Mouse (Mus musculus) embryonic facial prominence, embryonic 12.5 days (tissue): ENCODE measurements around the gene Olfr1046. TPM values are rescaled to one million over a fixed set of nuclear protein-coding genes. Genes with fewer than 3 reads are reported as not detected.
"Not testable (repeated sequence)": the region's sequence is repeated elsewhere in the genome, so short reads cannot be mapped to it uniquely, and the experiment has no call there.

Experiments
- ATAC-seq: fragments of 200-750 bp; cut with Nextera tagmentation; 2 replicates; pipeline ENCODE4 v1.8.0; 2017; ENCODE audit not compliant: insufficient number of reproducible peaks, insufficient read depth, low FRiP score, low TSS enrichment
- H3K27ac ChIP-seq: fragments of 300-500 bp; sonication (generic); 2 replicates; pipeline ENCODE4 v1.5.1; 2016; ENCODE audit warnings: mild to moderate bottlenecking
- H3K27me3 ChIP-seq: fragments of 300-500 bp; sonication (generic); 2 replicates; pipeline ENCODE4 v1.6.1; 2016; ENCODE audit warnings: mild to moderate bottlenecking, moderate library complexity
- H3K36me3 ChIP-seq: fragments of 300-500 bp; sonication (generic); 2 replicates; pipeline ENCODE4 v1.6.1; 2016; ENCODE audit warnings: mild to moderate bottlenecking
- H3K4me1 ChIP-seq: fragments of 300-500 bp; sonication (generic); 2 replicates; pipeline ENCODE4 v1.6.1; 2016
- H3K4me2 ChIP-seq: fragments of 300-500 bp; sonication (generic); replicated peaks from 2 replicates; pipeline ENCODE4 v1.6.1; 2016; ENCODE audit warnings: mild to moderate bottlenecking, moderate library complexity
- H3K4me3 ChIP-seq: fragments of 300-500 bp; sonication (generic); 2 replicates; pipeline ENCODE4 v1.5.1; 2016; ENCODE audit warnings: mild to moderate bottlenecking
- H3K9ac ChIP-seq: fragments of 300-500 bp; sonication (generic); 2 replicates; pipeline ENCODE4 v1.6.1; 2016; ENCODE audit warnings: mild to moderate bottlenecking, moderate library complexity
- H3K9me3 ChIP-seq: fragments of 300-500 bp; sonication (generic); 2 replicates; pipeline ENCODE4 v1.6.1; 2016; ENCODE audit warnings: mild to moderate bottlenecking, moderate library complexity
- WGBS: fragments of 180-500 bp; shearing (Covaris S2); methylation state at CpG from one replicate; pipeline ENCODE4 v1.1.7; 2016; 5-methylcytosine and 5-hydroxymethylcytosine counted together
- polyA plus RNA-seq: library from polyadenylated mRNA; unstranded; fragments of >200 nt; fragmentation: Nextera tagmentation; extraction: Ambion mirVana; gene quantifications from 2 replicates; pipeline ENCODE4 v1.2.1, GENCODE M21; 2016

Olfr1046 gene
- not detected in 2 replicates for polyA plus RNA-seq

DNA sequence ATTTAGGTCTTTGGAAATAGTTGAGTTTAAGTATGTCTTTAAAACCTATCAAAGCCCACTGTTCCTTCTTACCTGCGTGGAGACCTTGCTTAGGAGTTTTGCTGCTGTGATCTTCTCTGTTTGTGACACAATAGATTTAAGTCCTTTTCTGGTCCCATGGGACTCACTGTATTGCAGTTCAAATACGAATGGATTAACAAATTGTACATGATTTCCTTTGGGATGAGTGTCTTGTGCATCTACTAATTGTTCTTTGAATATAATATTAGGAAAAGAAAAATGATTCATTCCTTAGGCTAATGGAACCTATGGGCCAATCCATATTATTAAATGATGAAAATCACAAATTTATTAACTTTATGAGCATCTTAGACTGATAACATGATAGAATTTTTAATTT lies at the start of gene Olfr1046:
Gene Olfr1046, minus strand, starts transcription at position 101 of the 400 bp plus-strand sequence.
- H3K36me3 ChIP-seq = no peaks in the 10 kb centered on the region
- H3K27me3 ChIP-seq = no peaks in the 10 kb centered on the region
- H3K27ac ChIP-seq = no peak within 1 kb of the TSS
- H3K4me2 ChIP-seq = no peak within 1 kb of the TSS
- no peak within 1 kb of the TSS for H3K4me3 ChIP-seq
- WGBS = 75% methylated on average over 2 of the region's 2 CpGs
- no peaks in the 10 kb centered on the region for H3K4me1 ChIP-seq
- no peaks in the 10 kb centered on the region for H3K9me3 ChIP-seq
- H3K9ac ChIP-seq = no peak within 1 kb of the TSS
- no peak for ATAC-seq

DNA sequence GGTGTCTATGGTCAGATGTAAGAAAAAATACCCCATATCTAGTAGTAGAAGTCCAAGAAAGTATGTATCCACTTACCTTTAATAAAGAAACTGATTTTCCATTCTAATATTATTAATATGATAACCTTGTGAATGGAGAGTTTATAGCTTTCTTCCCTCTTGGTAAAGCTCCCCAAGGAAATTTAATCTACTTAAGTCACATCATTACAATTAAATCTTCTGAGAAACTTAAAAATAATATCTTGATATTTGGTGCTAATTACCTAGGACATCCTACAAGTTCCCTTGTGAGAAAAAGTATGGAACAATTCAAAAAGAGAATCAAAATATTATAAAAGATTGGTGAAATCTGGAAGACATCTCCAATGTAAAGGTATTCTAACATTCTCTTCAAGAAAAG lies 39.1 kb upstream of the Olfr1046 start, which contains the start of gene Olfr1049:
Gene Olfr1049, minus strand, starts transcription at position 101 of the 400 bp plus-strand sequence.
- H3K27ac ChIP-seq, H3K9ac ChIP-seq, H3K36me3 ChIP-seq, ATAC-seq, H3K4me1 ChIP-seq, H3K27me3 ChIP-seq, H3K4me2 ChIP-seq, H3K4me3 ChIP-seq, H3K9me3 ChIP-seq: not testable (repeated sequence)

DNA sequence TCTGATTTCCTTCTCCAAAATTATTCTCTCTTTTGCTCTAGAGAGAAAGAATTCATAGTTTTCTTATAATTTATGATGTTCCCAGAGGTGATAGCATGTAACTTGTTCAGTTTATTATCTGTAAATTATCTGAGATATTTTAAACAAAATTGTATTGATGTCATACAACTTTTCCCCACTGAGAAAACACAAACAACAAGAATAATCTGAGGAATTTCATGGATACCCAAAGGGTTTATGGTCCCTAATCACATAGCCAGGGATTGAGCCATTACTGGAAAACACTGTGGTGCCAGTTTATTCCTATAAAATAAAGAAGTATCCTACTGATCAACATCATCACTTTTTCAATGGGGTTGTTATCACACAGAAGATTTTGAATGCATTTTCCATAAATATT lies 21.1 kb upstream of the Olfr1046 start, which contains the start of gene Olfr1048:
Gene Olfr1048, minus strand, starts transcription at position 101 of the 400 bp plus-strand sequence.
- no peaks in the 10 kb centered on the region for H3K36me3 ChIP-seq
- ATAC-seq = no peak
- no peak within 1 kb of the TSS for H3K4me3 ChIP-seq
- no peaks in the 10 kb centered on the region for H3K9me3 ChIP-seq
- H3K9ac ChIP-seq = no peak within 1 kb of the TSS
- no peak within 1 kb of the TSS for H3K4me2 ChIP-seq
- no peaks in the 10 kb centered on the region for H3K27me3 ChIP-seq
- H3K4me1 ChIP-seq = no peaks in the 10 kb centered on the region
- no peak within 1 kb of the TSS for H3K27ac ChIP-seq

DNA sequence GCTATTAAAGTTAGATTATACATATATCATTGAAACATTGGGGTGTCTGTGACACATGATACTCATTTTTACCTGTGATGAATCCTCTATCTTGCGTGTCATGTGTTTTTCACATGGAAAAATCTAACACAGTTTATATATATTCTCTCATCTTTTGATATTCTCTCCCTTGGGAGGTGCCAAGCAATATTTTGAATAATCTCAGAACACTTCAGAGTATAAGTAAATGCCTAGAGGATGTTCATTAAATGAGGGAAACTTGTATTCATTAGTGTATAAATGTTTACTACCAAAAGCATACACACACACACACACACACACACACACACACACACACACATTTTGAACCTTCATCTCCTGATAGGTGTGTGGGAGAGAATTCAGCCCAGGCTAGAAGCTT lies 12.2 kb upstream of the Olfr1046 start, which contains the start of gene Olfr1047:
Gene Olfr1047, minus strand, starts transcription at position 101 of the 400 bp plus-strand sequence.
- Histone ChIP-seq H3K27ac (no peak within 1 kb of the TSS), H3K36me3 (no peaks in the 10 kb centered on the region), H3K9me3 (no peaks in the 10 kb centered on the region), H3K4me1 (no peaks in the 10 kb centered on the region), H3K27me3 (no peaks in the 10 kb centered on the region), H3K9ac (no peak within 1 kb of the TSS), H3K4me3 (no peak within 1 kb of the TSS), H3K4me2 (no peak within 1 kb of the TSS)
- ATAC-seq = no peak
- WGBS = 83% methylated on average over 1 of the region's 1 CpGs

DNA sequence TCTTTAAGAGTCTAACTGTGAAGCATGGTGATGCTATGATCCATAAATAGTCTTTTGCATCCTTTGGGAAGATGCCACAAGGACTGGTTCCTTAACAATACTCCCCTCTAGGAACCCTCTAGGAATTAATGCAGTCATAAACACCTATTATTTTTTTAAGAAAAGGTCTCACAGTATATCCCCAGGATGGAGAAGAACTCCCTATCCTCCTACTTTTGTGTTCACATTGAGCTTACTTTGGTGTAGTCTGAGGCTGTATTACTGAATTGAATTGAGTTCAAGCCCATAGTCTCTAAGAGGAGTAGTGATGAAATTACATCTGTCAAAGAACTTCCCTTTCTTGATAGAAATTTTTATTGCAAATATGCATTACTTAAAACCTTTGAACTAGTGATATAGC lies 16.2 kb downstream of the Olfr1046 start, which contains the start of gene Olfr1045:
Gene Olfr1045, minus strand, starts transcription at position 101 of the 400 bp plus-strand sequence.
- no peak within 1 kb of the TSS for H3K4me2 ChIP-seq
- no peaks in the 10 kb centered on the region for H3K27me3 ChIP-seq
- ATAC-seq = no peak
- H3K36me3 ChIP-seq = no peaks in the 10 kb centered on the region
- H3K27ac ChIP-seq = no peak within 1 kb of the TSS
- no peak within 1 kb of the TSS for H3K9ac ChIP-seq
- no peaks in the 10 kb centered on the region for H3K4me1 ChIP-seq
- no peak within 1 kb of the TSS for H3K4me3 ChIP-seq
- H3K9me3 ChIP-seq = no peaks in the 10 kb centered on the region

DNA sequence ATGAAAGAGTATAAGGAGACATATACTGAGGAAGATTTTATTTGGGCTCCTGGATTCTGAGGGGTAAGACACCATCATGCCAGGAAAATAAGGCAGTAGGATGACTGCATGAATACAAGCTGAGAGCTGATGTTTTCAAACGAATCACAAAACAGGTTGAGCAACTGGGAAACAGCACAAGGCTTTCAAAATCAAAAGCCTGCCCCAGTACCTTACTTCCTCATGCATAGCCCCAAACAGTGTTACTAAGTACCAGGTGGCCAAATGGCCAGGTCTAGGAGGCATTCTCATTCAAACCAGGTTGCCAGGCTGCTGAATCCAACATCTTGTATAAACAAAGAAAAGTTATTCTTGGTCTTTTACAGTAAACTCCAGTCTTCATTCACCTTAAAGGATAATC lies 23.3 kb downstream of the Olfr1046 start:
- Histone ChIP-seq H3K9ac (no peak overlapping the region), H3K4me1 (no peaks in the 10 kb centered on the region), H3K4me3 (no peak overlapping the region), H3K27ac (no peak overlapping the region), H3K4me2 (no peak overlapping the region), H3K9me3 (no peaks in the 10 kb centered on the region), H3K36me3 (no peaks in the 10 kb centered on the region), H3K27me3 (no peaks in the 10 kb centered on the region)
- ATAC-seq = no peak
- WGBS = 50% methylated on average over 1 of the region's 1 CpGs

DNA sequence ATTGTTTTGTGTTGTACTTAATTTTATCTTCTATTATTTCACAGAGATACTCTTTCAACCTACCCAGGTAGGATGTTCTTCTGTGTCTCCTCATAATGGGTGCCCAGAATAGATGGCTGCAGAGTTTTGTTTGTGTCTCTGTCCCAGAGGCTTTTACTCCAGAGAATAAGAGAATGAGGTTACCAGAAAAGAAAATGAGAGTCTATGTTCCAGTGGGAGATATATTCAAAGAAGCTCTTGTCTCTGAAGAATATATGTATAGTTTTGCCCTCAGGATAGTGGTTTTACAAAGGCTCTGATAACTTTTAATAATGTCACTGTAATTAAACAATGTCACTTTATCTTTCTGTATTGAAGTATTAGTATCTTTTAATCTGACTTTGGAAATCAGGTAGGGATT lies 33.5 kb downstream of the Olfr1046 start, which contains the start of gene Olfr52:
Gene Olfr52, minus strand, starts transcription at position 101 of the 400 bp plus-strand sequence.
- Histone ChIP-seq H3K4me1 (no peaks in the 10 kb centered on the region), H3K9ac (no peak within 1 kb of the TSS), H3K27me3 (no peaks in the 10 kb centered on the region), H3K9me3 (no peaks in the 10 kb centered on the region), H3K36me3 (no peaks in the 10 kb centered on the region), H3K27ac (no peak within 1 kb of the TSS), H3K4me2 (no peak within 1 kb of the TSS), H3K4me3 (no peak within 1 kb of the TSS)
- ATAC-seq = no peak

DNA sequence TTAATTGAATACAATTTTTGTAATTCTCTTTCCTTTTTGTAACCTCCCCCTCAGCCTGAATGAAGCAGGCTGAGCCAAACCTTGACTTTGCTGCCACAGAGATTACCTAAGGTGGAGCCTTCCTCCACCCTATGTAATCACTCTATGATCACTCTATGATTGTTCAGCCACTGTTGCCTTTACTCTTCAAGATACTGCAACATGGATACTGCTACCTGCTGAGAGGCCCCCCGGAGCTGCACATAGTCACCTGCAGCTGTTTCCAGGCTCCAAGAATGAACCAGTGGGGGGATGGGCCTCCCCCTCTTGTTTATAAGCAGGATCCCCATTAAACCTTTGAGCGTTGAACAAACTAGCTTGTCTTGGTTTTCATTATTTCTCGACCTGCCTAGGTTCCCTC lies 39.2 kb downstream of the Olfr1046 start:
- Histone ChIP-seq H3K27ac (no peak overlapping the region), H3K36me3 (no peaks in the 10 kb centered on the region), H3K4me1 (no peaks in the 10 kb centered on the region), H3K9me3 (no peaks in the 10 kb centered on the region), H3K27me3 (no peaks in the 10 kb centered on the region), H3K4me2 (no peak overlapping the region), H3K9ac (no peak overlapping the region), H3K4me3 (no peak overlapping the region)
- 73% methylated on average over 3 of the region's 3 CpGs for WGBS
- no peak for ATAC-seq

DNA sequence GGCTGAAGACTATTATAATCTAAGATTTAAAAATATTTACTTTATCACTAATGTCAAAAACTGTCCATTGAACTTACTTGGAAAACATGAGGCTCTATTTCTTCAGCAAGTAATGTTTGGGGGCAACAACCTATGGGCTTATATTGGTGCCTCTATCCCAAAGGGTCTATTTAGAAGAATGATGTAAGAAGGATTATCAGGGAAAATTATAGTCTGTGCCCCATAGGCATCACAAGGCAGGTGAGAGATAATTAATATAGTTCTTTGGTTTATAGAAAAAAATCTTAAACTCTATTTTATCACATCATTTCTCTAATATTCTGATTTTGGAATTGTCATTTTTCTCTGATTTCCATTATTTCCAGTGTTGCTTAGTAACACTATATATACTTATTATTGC lies 41.4 kb downstream of the Olfr1046 start, which contains the start of gene Olfr1044:
Gene Olfr1044, minus strand, starts transcription at position 101 of the 400 bp plus-strand sequence.
- no peak within 1 kb of the TSS for H3K27ac ChIP-seq
- no peak within 1 kb of the TSS for H3K4me3 ChIP-seq
- no peak within 1 kb of the TSS for H3K4me2 ChIP-seq
- H3K27me3 ChIP-seq = no peaks in the 10 kb centered on the region
- H3K9me3 ChIP-seq = no peaks in the 10 kb centered on the region
- H3K36me3 ChIP-seq = no peaks in the 10 kb centered on the region
- ATAC-seq = no peak
- H3K9ac ChIP-seq = no peak within 1 kb of the TSS
- no peaks in the 10 kb centered on the region for H3K4me1 ChIP-seq

DNA sequence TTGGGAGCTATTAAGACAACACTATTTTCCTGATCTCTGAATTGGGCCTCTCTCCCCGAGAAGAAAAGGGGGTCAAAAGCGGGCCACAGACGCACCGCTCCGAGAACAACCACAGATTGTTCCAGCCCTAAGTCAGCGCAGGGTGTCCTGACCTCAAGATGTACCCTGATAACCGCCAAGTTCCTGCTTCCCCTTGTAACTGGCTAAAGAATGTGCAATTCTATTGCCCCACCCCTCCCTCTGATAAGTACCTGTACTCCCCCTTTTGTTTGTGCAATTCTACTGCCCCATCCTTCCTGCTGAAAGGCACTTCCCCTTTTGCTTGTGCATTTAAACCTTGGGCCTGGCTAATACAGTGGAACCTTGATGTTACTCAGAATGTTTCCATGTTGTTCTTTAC lies 43.7 kb downstream of the Olfr1046 start:
- WGBS = 67% methylated on average over 7 of the region's 7 CpGs
- H3K4me2 ChIP-seq, H3K9ac ChIP-seq: not testable (repeated sequence)

DNA sequence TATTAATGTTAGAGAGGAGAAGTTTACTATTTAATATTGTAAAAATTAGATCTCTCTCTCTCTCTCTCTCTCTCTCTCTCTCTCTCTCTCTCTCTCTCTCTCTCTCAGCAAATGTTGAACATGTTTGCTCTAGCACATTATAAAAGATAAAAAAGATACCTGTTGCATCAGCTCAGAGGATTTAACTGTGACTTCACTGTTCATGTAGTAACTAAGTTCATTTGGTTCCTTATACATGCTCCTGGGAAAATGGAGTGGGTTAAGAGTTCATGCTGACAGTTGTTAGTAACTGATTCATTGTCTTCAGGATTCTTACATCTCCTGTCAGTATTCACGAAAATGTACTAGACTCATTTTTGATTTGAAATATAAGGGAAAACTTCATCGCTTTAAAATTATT lies 51.7 kb downstream of the Olfr1046 start, which contains the start of gene Olfr1043:
Gene Olfr1043, minus strand, starts transcription at position 101 of the 400 bp plus-strand sequence.
- H3K27me3 ChIP-seq = no peaks in the 10 kb centered on the region
- H3K9me3 ChIP-seq = no peaks in the 10 kb centered on the region
- no peak within 1 kb of the TSS for H3K4me3 ChIP-seq
- H3K36me3 ChIP-seq = no peaks in the 10 kb centered on the region
- H3K27ac ChIP-seq = no peak within 1 kb of the TSS
- H3K4me1 ChIP-seq = no peaks in the 10 kb centered on the region
- 85% methylated on average over 2 of the region's 2 CpGs for whole genome bisulfite sequencing
- H3K9ac ChIP-seq = no peak within 1 kb of the TSS
- H3K4me2 ChIP-seq = no peak within 1 kb of the TSS
- no peak for ATAC-seq

More for the DNA sequence above, 43.7 kb downstream of the Olfr1046 start:
- H3K9me3 ChIP-seq, H3K4me1 ChIP-seq, H3K27me3 ChIP-seq, H3K27ac ChIP-seq, ATAC-seq, H3K36me3 ChIP-seq, H3K4me3 ChIP-seq: not testable (repeated sequence)
